Mouse (Mus musculus): ENCODE data around the gene Atp5b. TPM values are rescaled to one million over a fixed set of nuclear protein-coding genes. Genes with fewer than 3 reads are reported as not detected.

Gene Atp5b
- total RNA-seq, 2 experiments from 2014 or later = 1,550 to 1,901 TPM

- intact Hi-C loops (cut with DNase I) = no loop called here
- DNase-seq (ENCODE audit: low spot score in 2 of 2) = peak in 1 of 2 experiments; percentile 15
Observed at GRCm38 (mm10) chr10:128093496-128094294, 10.6 kb downstream of the Atp5b start.

GRCm38 (mm10) chr10:128094340-128094968, 11.4 kb downstream of the Atp5b start:
- DNase-seq (ENCODE audit: low spot score in 2 of 2) = peak; percentile 41 to 51

GRCm38 (mm10) chr10:128095003-128095636, 12.0 kb downstream of the Atp5b start:
- intact Hi-C loops (cut with DNase I) = loop anchor here (5.0 kb wide), 2 partner anchors 37 to 82 kb away; no protein-coding TSS in a partner anchor
- DNase-seq (ENCODE audit: low spot score in 2 of 2) = no peak

More at GRCm38 (mm10) chr10:128094340-128094968, 11.4 kb downstream of the Atp5b start:
- intact Hi-C loops (cut with DNase I) = no loop called here

- no peak for DNase-seq (ENCODE audit: low spot score in 2 of 2)
- intact Hi-C loops (cut with DNase I) = loop anchor here (5.0 kb wide), 2 partner anchors 36 to 81 kb away; no protein-coding TSS in a partner anchor
Observed at GRCm38 (mm10) chr10:128096313-128096692, 13.2 kb downstream of the Atp5b start.

GRCm38 (mm10) chr10:128096693-128097586, 13.9 kb downstream of the Atp5b start:
- intact Hi-C loops (cut with DNase I) = loop anchor here (5.0 kb wide), 2 partner anchors 35 to 80 kb away; no protein-coding TSS in a partner anchor
- DNase-seq (ENCODE audit: low spot score in 2 of 2) = peak; percentile 87 to 89

- DNase-seq (ENCODE audit: low spot score in 2 of 2) = peak; percentile 53 to 54
- intact Hi-C loops (cut with DNase I) = loop anchor here (5.0 kb wide), 2 partner anchors 35 to 80 kb away; no protein-coding TSS in a partner anchor
Observed at GRCm38 (mm10) chr10:128097587-128097971, 14.5 kb downstream of the Atp5b start.

- intact Hi-C loops (cut with DNase I) = no loop called here
- DNase-seq (ENCODE audit: low spot score in 2 of 2) = no peak
Observed at GRCm38 (mm10) chr10:128110103-128110761, 27.2 kb downstream of the Atp5b start.

- DNase-seq (ENCODE audit: low spot score in 2 of 2) = no peak
- intact Hi-C loops (cut with DNase I) = no loop called here
Observed at GRCm38 (mm10) chr10:128111227-128111626, 28.2 kb downstream of the Atp5b start.

GRCm38 (mm10) chr10:128123833-128124232, 40.8 kb downstream of the Atp5b start:
- intact Hi-C loops (cut with DNase I) = no loop called here
- no peak for DNase-seq (ENCODE audit: low spot score in 2 of 2)

- intact Hi-C loops (cut with DNase I) = no loop called here
- DNase-seq (ENCODE audit: low spot score in 2 of 2) = no peak
Observed at GRCm38 (mm10) chr10:128124831-128125230, 41.8 kb downstream of the Atp5b start.

GRCm38 (mm10) chr10:128125951-128126350, 42.9 kb downstream of the Atp5b start:
- DNase-seq (ENCODE audit: low spot score in 2 of 2) = no peak
- intact Hi-C loops (cut with DNase I) = no loop called here

GRCm38 (mm10) chr10:128127497-128127896, 44.4 kb downstream of the Atp5b start:
- DNase-seq (ENCODE audit: low spot score in 2 of 2) = no peak
- intact Hi-C loops (cut with DNase I) = no loop called here

- intact Hi-C loops (cut with DNase I) = no loop called here
- DNase-seq (ENCODE audit: low spot score in 2 of 2) = no peak
Observed at GRCm38 (mm10) chr10:128128143-128128542, 45.1 kb downstream of the Atp5b start.

GRCm38 (mm10) chr10:128131297-128131696, 48.2 kb downstream of the Atp5b start:
- no peak for DNase-seq (ENCODE audit: low spot score in 2 of 2)
- intact Hi-C loops (cut with DNase I) = loop anchor here (5.0 kb wide), 1 partner anchor 34 kb away; no protein-coding TSS in a partner anchor

- intact Hi-C loops (cut with DNase I) = loop anchor here (5.0 kb wide), 1 partner anchor 35 kb away; no protein-coding TSS in a partner anchor
- DNase-seq (ENCODE audit: low spot score in 2 of 2) = no peak
Observed at GRCm38 (mm10) chr10:128131812-128132211, 48.7 kb downstream of the Atp5b start.

- intact Hi-C loops (cut with DNase I) = loop anchor here (5.0 kb wide), 1 partner anchor 36 kb away; no protein-coding TSS in a partner anchor
- peak; percentile 72 to 75 for DNase-seq (ENCODE audit: low spot score in 2 of 2)
Observed at GRCm38 (mm10) chr10:128133650-128134332, 50.7 kb downstream of the Atp5b start.

GRCm38 (mm10) chr10:128135374-128135773, 52.3 kb downstream of the Atp5b start:
- intact Hi-C loops (cut with DNase I) = no loop called here
- no peak for DNase-seq (ENCODE audit: low spot score in 2 of 2)

All from left cerebral cortex, postnatal 36 days (tissue).